Mouse (Mus musculus) heart, adult 11 months (tissue): Measurements from ENCODE around the gene Ncoa6.

Source experiments
- DNase-seq: peaks from one replicate; pipeline ENCODE4 v3.0.0; 2022

The Ncoa6 gene

GRCm38 (mm10) chr2:155357686-155358399, 115.9 kb downstream of the Ncoa6 start:
- peak; percentile 70 for DNase-seq

- peak; percentile 99 for DNase-seq
These were observed 116.6 kb downstream of the Ncoa6 start, which contains the start of gene Pigu for GRCm38 (mm10) chr2:155356971-155357591. Pigu (minus strand) TSS chr2:155357430.

- peak; percentile 52 for DNase-seq
These were observed 119.3 kb downstream of the Ncoa6 start for GRCm38 (mm10) chr2:155354402-155354801.

GRCm38 (mm10) chr2:155346670-155347069, 127.0 kb downstream of the Ncoa6 start:
- DNase-seq = no peak
